Mouse (Mus musculus) heart, embryonic 13.5 days (tissue): ENCODE measurements at regions not wholly inside any gene's neighbourhood (a gene's known extent, or its start where the extent isn't known, plus 50 kb on each side); places are given as distances from the start of the nearest gene placed in this dataset.

Source experiments
- ATAC-seq: fragments of 200-750 bp; cut with Nextera tagmentation; 2 replicates; pipeline ENCODE4 v1.8.0; 2017; ENCODE audit warnings: moderate TSS enrichment; ENCODE audit not compliant: insufficient number of reproducible peaks, low FRiP score, low TSS enrichment; ENCODE audit errors: extremely low read depth
- H3K27ac ChIP-seq: fragments of 300-500 bp; sonication (generic); replicated peaks from 2 replicates; pipeline ENCODE4 v1.5.1; 2015; ENCODE audit warnings: moderate library complexity, mild to moderate bottlenecking, inconsistent platforms
- H3K27me3 ChIP-seq: fragments of 300-500 bp; sonication (generic); replicated peaks from 2 replicates; pipeline ENCODE4 v1.6.1; 2015; ENCODE audit warnings: mild to moderate bottlenecking, inconsistent platforms
- H3K36me3 ChIP-seq: fragments of 300-500 bp; sonication (generic); 2 replicates; pipeline ENCODE4 v1.6.1; 2015; ENCODE audit warnings: mild to moderate bottlenecking, inconsistent platforms
- H3K4me1 ChIP-seq: fragments of 300-500 bp; sonication (generic); 2 replicates; pipeline ENCODE4 v1.6.1; 2015; ENCODE audit warnings: inconsistent platforms
- H3K4me2 ChIP-seq: fragments of 300-500 bp; sonication (generic); 2 replicates; pipeline ENCODE4 v1.6.1; 2015; ENCODE audit warnings: inconsistent platforms, mild to moderate bottlenecking, moderate library complexity
- H3K4me3 ChIP-seq: fragments of 300-500 bp; sonication (generic); 2 replicates; pipeline ENCODE4 v1.5.1; 2015; ENCODE audit warnings: moderate library complexity, mild to moderate bottlenecking, inconsistent platforms
- H3K9ac ChIP-seq: fragments of 300-500 bp; sonication (generic); 2 replicates; pipeline ENCODE4 v1.6.1; 2015; ENCODE audit warnings: inconsistent platforms, mild to moderate bottlenecking, moderate library complexity
- H3K9me3 ChIP-seq: fragments of 300-500 bp; sonication (generic); 2 replicates; pipeline ENCODE4 v1.6.1; 2016; ENCODE audit warnings: inconsistent platforms
- WGBS: fragments of 180-500 bp; shearing (Covaris S2); methylation state at CpG from one replicate; pipeline ENCODE4 v1.1.7; 2015; ENCODE audit warnings: mixed read lengths; 5-methylcytosine and 5-hydroxymethylcytosine counted together

DNA sequence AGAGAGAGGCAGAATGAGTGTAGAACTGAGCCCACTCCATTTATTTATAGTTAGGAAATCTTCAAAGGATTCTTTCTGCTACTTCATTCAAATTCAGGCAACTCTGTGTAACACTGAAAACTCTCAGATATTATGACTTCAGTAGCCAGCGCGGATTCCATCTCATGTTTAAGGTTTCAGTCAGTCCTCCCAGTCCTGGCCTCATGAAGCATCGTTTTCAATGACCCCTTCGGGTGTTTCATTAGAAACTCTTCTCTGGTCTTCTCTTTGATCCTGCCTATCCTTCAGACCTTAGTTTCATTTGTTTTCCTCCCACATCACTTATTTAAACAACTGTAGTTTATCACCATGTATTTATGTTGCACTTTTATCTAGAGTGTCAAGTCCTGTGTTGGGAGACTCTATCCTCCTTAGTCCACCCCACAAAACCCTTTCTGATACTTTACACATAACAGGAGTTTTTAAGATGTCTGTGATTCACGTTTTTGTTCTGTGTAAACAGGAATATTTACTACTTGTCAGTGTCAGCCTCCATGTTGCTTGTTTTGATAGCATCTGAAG, 447.7 kb upstream of the Jag1 start:
- Histone ChIP-seq H3K4me3 (no peak overlapping the region), H3K36me3 (no peaks in the 10 kb centered on the region), H3K9ac (no peak overlapping the region), H3K9me3 (no peaks in the 10 kb centered on the region), H3K27ac (no peak overlapping the region), H3K27me3 (no peaks in the 10 kb centered on the region), H3K4me1 (peaks cover 19% of the 10 kb centered on the region), H3K4me2 (no peak overlapping the region)
- no peak for ATAC-seq
- WGBS = 73% methylated on average over 5 of the region's 5 CpGs

DNA sequence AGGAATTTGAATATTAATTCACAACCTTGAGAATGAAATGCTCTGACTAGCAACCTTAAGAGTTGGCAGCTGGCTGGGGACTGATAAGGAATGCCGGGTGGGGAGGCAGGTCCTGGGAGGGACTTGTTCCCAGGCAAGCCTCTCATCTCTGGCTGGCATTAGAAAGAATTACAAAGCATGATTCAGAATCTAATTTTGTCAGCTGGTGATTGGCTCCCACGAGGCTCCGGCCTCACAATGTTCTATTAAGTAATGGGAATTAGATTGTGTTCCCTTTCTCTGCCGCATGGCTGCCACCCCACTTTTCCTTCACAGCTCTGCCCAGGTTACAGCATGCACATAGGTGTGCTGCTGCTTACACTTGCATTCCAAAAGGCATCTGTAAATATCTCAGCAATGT, 443.9 kb upstream of the Jag1 start:
- H3K27ac ChIP-seq = peak overlapping the region; percentile 79
- no peak overlapping the region for H3K9ac ChIP-seq
- no peak overlapping the region for H3K4me3 ChIP-seq
- 12% methylated on average over 4 of the region's 4 CpGs for whole genome bisulfite sequencing
- H3K36me3 ChIP-seq = no peaks in the 10 kb centered on the region
- ATAC-seq = no peak
- H3K4me1 ChIP-seq = peaks cover 21% of the 10 kb centered on the region
- H3K27me3 ChIP-seq = no peaks in the 10 kb centered on the region
- no peaks in the 10 kb centered on the region for H3K9me3 ChIP-seq
- H3K4me2 ChIP-seq = peak overlapping the region; percentile 39

- 71% methylated on average over 2 of the region's 2 CpGs for WGBS
- Histone ChIP-seq H3K4me2 (no peak overlapping the region), H3K9me3 (0 out of 2 replicates have a peak, but pooled peaks cover 3% of the 10 kb centered on the region), H3K4me1 (peaks cover 2% of the 10 kb centered on the region; the same call in 1 of the 2 replicates), H3K36me3 (no peaks in the 10 kb centered on the region), H3K27me3 (no peaks in the 10 kb centered on the region), H3K9ac (no peak overlapping the region), H3K27ac (no peak overlapping the region), H3K4me3 (no peak overlapping the region)
- ATAC-seq = no peak
Measured at GRCm38 (mm10) chr2:137553871-137554270, 437.4 kb upstream of the Jag1 start.

GRCm38 (mm10) chr2:137536581-137536980, 420.1 kb upstream of the Jag1 start:
- H3K36me3 ChIP-seq = no peaks in the 10 kb centered on the region
- no peak overlapping the region for H3K9ac ChIP-seq
- H3K4me3 ChIP-seq = no peak overlapping the region
- 56% methylated on average over 2 of the region's 2 CpGs for WGBS
- no peaks in the 10 kb centered on the region for H3K27me3 ChIP-seq
- no peaks in the 10 kb centered on the region for H3K4me1 ChIP-seq
- H3K27ac ChIP-seq = no peak overlapping the region
- H3K9me3 ChIP-seq = no peaks in the 10 kb centered on the region
- no peak overlapping the region for H3K4me2 ChIP-seq
- ATAC-seq = no peak

GRCm38 (mm10) chr2:137516271-137516670, 399.8 kb upstream of the Jag1 start:
- Histone ChIP-seq H3K9ac (no peak overlapping the region), H3K9me3 (no peaks in the 10 kb centered on the region), H3K4me2 (no peak overlapping the region), H3K4me3 (no peak overlapping the region), H3K36me3 (no peaks in the 10 kb centered on the region), H3K27me3 (no peaks in the 10 kb centered on the region), H3K4me1 (peaks cover 3% of the 10 kb centered on the region; the same call in 1 of the 2 replicates), H3K27ac (no peak overlapping the region)
- ATAC-seq = no peak
- WGBS = 54% methylated on average over 2 of the region's 2 CpGs

DNA sequence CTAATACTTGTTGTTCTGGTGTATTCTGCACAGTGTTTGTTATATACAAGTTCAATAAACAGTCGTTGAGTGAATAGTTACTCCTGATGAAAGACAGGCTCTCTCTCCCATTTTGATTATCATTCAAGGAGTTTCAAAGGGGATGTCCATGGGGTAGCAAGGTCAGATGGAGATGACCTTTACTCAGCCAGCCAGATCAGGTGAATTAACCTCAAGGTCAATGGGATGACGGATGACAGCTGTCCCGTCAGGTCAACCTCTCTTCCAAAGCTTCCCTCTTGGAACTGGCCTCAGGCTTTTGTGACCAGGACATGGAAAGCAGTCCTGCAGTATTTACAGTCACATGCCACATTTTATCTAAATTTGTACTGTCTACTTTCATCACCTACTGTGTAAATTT, 398.6 kb upstream of the Jag1 start:
- ATAC-seq = no peak
- no peaks in the 10 kb centered on the region for H3K27me3 ChIP-seq
- peaks cover 3% of the 10 kb centered on the region; the same call in 1 of the 2 replicates for H3K4me1 ChIP-seq
- H3K4me3 ChIP-seq = no peak overlapping the region
- H3K4me2 ChIP-seq = no peak overlapping the region
- 60% methylated on average over 3 of the region's 3 CpGs for WGBS
- H3K9me3 ChIP-seq = no peaks in the 10 kb centered on the region
- no peak overlapping the region for H3K27ac ChIP-seq
- H3K9ac ChIP-seq = no peak overlapping the region
- H3K36me3 ChIP-seq = no peaks in the 10 kb centered on the region

DNA sequence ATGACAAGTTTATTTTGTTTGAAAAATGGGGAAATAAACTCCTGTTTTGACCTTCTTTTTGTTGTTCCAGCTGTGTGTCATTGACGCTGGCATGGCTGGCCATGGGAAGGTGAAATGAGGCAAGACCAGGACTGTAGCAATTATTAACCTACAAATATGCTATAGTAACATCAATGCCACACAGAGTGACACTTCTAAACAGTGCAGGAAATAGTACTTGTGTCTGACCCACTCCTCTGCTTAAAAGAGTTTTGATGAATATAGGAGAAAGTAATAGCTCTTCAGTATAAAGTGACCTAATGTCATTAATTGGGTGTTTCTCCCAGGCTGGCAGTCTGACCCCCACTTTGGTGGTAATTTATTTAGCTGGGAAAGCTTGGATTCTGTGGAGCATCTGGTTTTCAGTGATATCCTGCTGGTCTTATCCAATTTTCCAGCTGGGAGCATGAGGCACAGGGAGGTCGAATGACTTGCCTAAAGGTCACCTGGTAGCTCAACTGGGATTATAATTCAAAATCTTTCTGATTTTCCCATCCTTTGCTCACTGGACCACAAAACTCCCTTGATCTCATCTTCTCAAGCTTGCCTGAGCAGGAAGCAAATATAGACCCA, 397.6 kb upstream of the Jag1 start:
- H3K27me3 ChIP-seq = no peaks in the 10 kb centered on the region
- H3K9ac ChIP-seq = no peak overlapping the region
- no peak overlapping the region for H3K4me2 ChIP-seq
- H3K4me1 ChIP-seq = peaks cover 3% of the 10 kb centered on the region; the same call in 1 of the 2 replicates
- H3K9me3 ChIP-seq = no peaks in the 10 kb centered on the region
- ATAC-seq = no peak
- H3K36me3 ChIP-seq = no peaks in the 10 kb centered on the region
- no peak overlapping the region for H3K27ac ChIP-seq
- no peak overlapping the region for H3K4me3 ChIP-seq
- WGBS = 56% methylated on average over 2 of the region's 2 CpGs

- peaks cover 3% of the 10 kb centered on the region; the same call in 1 of the 2 replicates for H3K4me1 ChIP-seq
- 67% methylated on average over 3 of the region's 3 CpGs for WGBS
- ATAC-seq = no peak
- peaks cover 7% of the 10 kb centered on the region; the same call in 1 of the 2 replicates for H3K9me3 ChIP-seq
- no peak overlapping the region for H3K4me3 ChIP-seq
- H3K27ac ChIP-seq = no peak overlapping the region
- H3K9ac ChIP-seq = no peak overlapping the region
- H3K36me3 ChIP-seq = no peaks in the 10 kb centered on the region
- H3K27me3 ChIP-seq = no peaks in the 10 kb centered on the region
- H3K4me2 ChIP-seq = no peak overlapping the region
Measured at GRCm38 (mm10) chr2:137510671-137511235, 394.3 kb upstream of the Jag1 start.

GRCm38 (mm10) chr2:137501236-137501635, 384.8 kb upstream of the Jag1 start:
- Histone ChIP-seq H3K27ac (no peak overlapping the region), H3K9me3 (no peaks in the 10 kb centered on the region), H3K4me3 (no peak overlapping the region), H3K27me3 (no peaks in the 10 kb centered on the region), H3K9ac (no peak overlapping the region), H3K36me3 (no peaks in the 10 kb centered on the region), H3K4me2 (no peak overlapping the region), H3K4me1 (no peaks in the 10 kb centered on the region)
- no peak for ATAC-seq
- WGBS = 6% methylated on average over 1 of the region's 1 CpGs

GRCm38 (mm10) chr2:137497616-137498015, 381.2 kb upstream of the Jag1 start:
- H3K9ac ChIP-seq = no peak overlapping the region
- H3K4me2 ChIP-seq = no peak overlapping the region
- H3K36me3 ChIP-seq = no peaks in the 10 kb centered on the region
- H3K9me3 ChIP-seq = no peaks in the 10 kb centered on the region
- no peaks in the 10 kb centered on the region for H3K4me1 ChIP-seq
- H3K4me3 ChIP-seq = no peak overlapping the region
- no peak overlapping the region for H3K27ac ChIP-seq
- ATAC-seq = no peak
- no peaks in the 10 kb centered on the region for H3K27me3 ChIP-seq
- WGBS = 61% methylated on average over 2 of the region's 2 CpGs

DNA sequence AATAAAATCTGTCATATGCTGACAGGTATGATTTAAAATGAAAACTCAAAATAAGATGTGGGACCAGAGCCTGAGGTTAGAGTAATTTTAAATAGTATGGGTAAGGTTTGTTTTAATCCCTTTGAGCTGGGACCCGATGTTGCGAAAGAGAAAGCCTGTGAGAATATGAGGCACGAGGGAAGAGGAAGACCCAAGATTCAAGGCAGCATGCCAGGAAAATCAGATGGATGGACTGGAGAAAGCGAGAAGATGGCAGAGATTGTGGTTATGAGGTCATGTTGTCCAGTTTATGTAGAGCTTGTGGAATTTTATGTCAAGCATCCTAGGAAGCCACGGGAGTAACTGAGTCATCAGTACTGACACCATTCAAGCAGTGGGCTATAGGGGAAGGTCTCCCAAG, 377.2 kb upstream of the Jag1 start:
- no peaks in the 10 kb centered on the region for H3K9me3 ChIP-seq
- H3K9ac ChIP-seq = no peak overlapping the region
- peaks cover 7% of the 10 kb centered on the region; the same call in 1 of the 2 replicates for H3K4me1 ChIP-seq
- no peak overlapping the region for H3K27ac ChIP-seq
- 66% methylated on average over 5 of the region's 5 CpGs for WGBS
- no peak overlapping the region for H3K4me2 ChIP-seq
- ATAC-seq = no peak
- H3K4me3 ChIP-seq = no peak overlapping the region
- no peaks in the 10 kb centered on the region for H3K36me3 ChIP-seq
- no peaks in the 10 kb centered on the region for H3K27me3 ChIP-seq

DNA sequence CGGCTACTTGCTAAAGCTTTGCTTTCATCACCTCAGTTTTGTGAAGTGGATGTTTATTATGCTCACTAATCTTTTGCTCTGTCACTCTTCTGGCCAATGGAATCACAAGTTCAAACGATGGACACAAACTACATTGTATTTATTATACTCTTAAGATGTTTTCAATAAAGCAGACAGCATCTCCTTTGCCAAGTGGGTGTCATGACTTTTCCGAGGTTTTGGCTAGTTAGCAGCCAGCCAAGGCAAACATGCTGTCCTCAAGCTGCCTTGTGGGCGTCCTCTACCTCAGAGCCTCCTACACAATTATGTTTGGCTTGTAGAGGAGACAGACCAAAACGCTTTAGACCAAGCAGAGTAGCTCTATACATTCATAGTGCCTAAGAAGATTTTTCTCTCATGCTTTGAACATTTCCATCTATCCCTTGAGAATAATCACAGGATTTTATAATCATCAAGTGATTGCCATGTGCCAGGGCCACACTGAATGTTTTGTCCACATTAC, 372.8 kb upstream of the Jag1 start:
- WGBS = 40% methylated on average over 5 of the region's 5 CpGs
- peaks cover 7% of the 10 kb centered on the region; the same call in 1 of the 2 replicates for H3K4me1 ChIP-seq
- H3K36me3 ChIP-seq = no peaks in the 10 kb centered on the region
- no peak overlapping the region for H3K4me2 ChIP-seq
- no peak for ATAC-seq
- no peak overlapping the region for H3K4me3 ChIP-seq
- H3K9me3 ChIP-seq = no peaks in the 10 kb centered on the region
- no peaks in the 10 kb centered on the region for H3K27me3 ChIP-seq
- H3K27ac ChIP-seq = no peak overlapping the region
- no peak overlapping the region for H3K9ac ChIP-seq
